Mouse (Mus musculus) lung, postnatal 0 days (tissue): ENCODE data around the gene Depdc5. TPM values are rescaled to one million over a fixed set of nuclear protein-coding genes. Genes with fewer than 3 reads are reported as not detected.
"Not testable (repeated sequence)": the region's sequence is repeated elsewhere in the genome, so short reads cannot be mapped to it uniquely, and the experiment has no call there.

Experiments
- ATAC-seq: fragments of 200-750 bp; cut with Nextera tagmentation; 2 replicates; pipeline ENCODE4 v1.8.0; 2017; ENCODE audit warnings: moderate library complexity
- DNase-seq: peaks from one replicate; pipeline ENCODE4 v3.0.0-alpha.2; 2016; ENCODE audit warnings: low spot score
- H3K27ac ChIP-seq: fragments of 300-500 bp; sonication (generic); 2 replicates; pipeline ENCODE4 v1.5.1; 2014; ENCODE audit warnings: antibody characterized with exemption, mild to moderate bottlenecking, low read length, mixed read lengths
- H3K27me3 ChIP-seq: fragments of 300-500 bp; sonication (generic); replicated peaks from 2 replicates; pipeline ENCODE4 v1.6.1; 2014; ENCODE audit warnings: low read length, mixed read lengths; ENCODE audit not compliant: insufficient read depth
- H3K36me3 ChIP-seq: fragments of 300-500 bp; sonication (generic); 2 replicates; pipeline ENCODE4 v1.6.1; 2014; ENCODE audit warnings: low read length, mixed read lengths; ENCODE audit not compliant: insufficient read depth
- H3K4me1 ChIP-seq: fragments of 300-500 bp; sonication (generic); 2 replicates; pipeline ENCODE4 v1.6.1; 2014; ENCODE audit warnings: antibody characterized with exemption, low read depth, low read length, mixed read lengths; ENCODE audit not compliant: insufficient read depth
- H3K4me2 ChIP-seq: fragments of 300-500 bp; sonication (generic); replicated peaks from 2 replicates; pipeline ENCODE4 v1.6.1; 2014; ENCODE audit warnings: low read depth, mild to moderate bottlenecking, low read length, moderate library complexity, mixed read lengths
- H3K4me3 ChIP-seq: fragments of 300-500 bp; sonication (generic); 2 replicates; pipeline ENCODE4 v1.5.1; 2014; ENCODE audit warnings: low read depth, low read length
- H3K9ac ChIP-seq: fragments of 300-500 bp; sonication (generic); replicated peaks from 2 replicates; pipeline ENCODE4 v1.6.1; 2014; ENCODE audit warnings: low read depth, mild to moderate bottlenecking
- H3K9me3 ChIP-seq: fragments of 300-500 bp; sonication (generic); 2 replicates; pipeline ENCODE4 v1.6.1; 2016; ENCODE audit warnings: low read length, mixed read lengths
- CTCF ChIP-seq: IDR thresholded peaks from 2 replicates; pipeline ENCODE4 v1.5.1; 2016; ENCODE audit warnings: antibody characterized with exemption, mild to moderate bottlenecking
- EP300 ChIP-seq: IDR thresholded peaks from 2 replicates; pipeline ENCODE4 v1.6.1; 2016; ENCODE audit warnings: antibody characterized with exemption, mild to moderate bottlenecking, control low read depth
- WGBS: fragments of 180-500 bp; shearing (Covaris S2); extraction: QIAGEN DNeasy Blood & Tissue Kit; methylation state at CpG from one replicate; pipeline ENCODE4 v1.1.7; 2014; 5-methylcytosine and 5-hydroxymethylcytosine counted together
- polyA plus RNA-seq: library from polyadenylated mRNA; unstranded; fragments of >200 nt; fragmentation: Nextera tagmentation; extraction: Ambion mirVana; gene quantifications from 2 replicates; pipeline ENCODE4 v1.2.1, GENCODE M21; 2015

Gene Depdc5
- polyA plus RNA-seq, 1 experiment from 2014 or later: 7.3 TPM

- Histone ChIP-seq H3K27me3 (no peaks in the 10 kb centered on the region), H3K9ac (peak within 1 kb of the TSS; percentile 96), H3K4me3 (peak within 1 kb of the TSS; percentile 91), H3K4me1 (peaks cover 11% of the 10 kb centered on the region; the same call in 1 of the 2 replicates), H3K9me3 (no peaks in the 10 kb centered on the region), H3K27ac (peak within 1 kb of the TSS; percentile 85), H3K36me3 (no peaks in the 10 kb centered on the region), H3K4me2 (peak within 1 kb of the TSS; percentile 81)
- ATAC-seq (peak; percentile 99), DNase-seq (peak; percentile 97)
- TF ChIP-seq EP300: no peak
- TF ChIP-seq CTCF: peak; percentile 16; the same call in 1 of the 2 replicates
- WGBS: 2% methylated on average over 42 of the region's 51 CpGs
Observed at GRCm38 (mm10) chr5:32853731-32854507, 9.6 kb upstream of the Depdc5 start, which contains the start of gene Prr14l. Gene Prr14l, minus strand, starts transcription at chr5:32854256.

GRCm38 (mm10) chr5:32854818-32855217, 8.7 kb upstream of the Depdc5 start:
- Histone ChIP-seq H3K9ac (no peak overlapping the region), H3K36me3 (no peaks in the 10 kb centered on the region), H3K4me1 (peaks cover 11% of the 10 kb centered on the region; the same call in 1 of the 2 replicates), H3K4me3 (no peak overlapping the region), H3K27me3 (no peaks in the 10 kb centered on the region), H3K27ac (no peak overlapping the region), H3K9me3 (no peaks in the 10 kb centered on the region), H3K4me2 (no peak overlapping the region)
- TF ChIP-seq EP300: no peak
- no peak for TF ChIP-seq CTCF
- no peak for ATAC-seq
- WGBS: 87% methylated on average over 4 of the region's 4 CpGs
- no peak for DNase-seq

GRCm38 (mm10) chr5:32855274-32855673, 8.2 kb upstream of the Depdc5 start:
- H3K36me3 ChIP-seq, ATAC-seq, H3K9ac ChIP-seq, H3K4me3 ChIP-seq, H3K4me2 ChIP-seq, DNase-seq, H3K27ac ChIP-seq, H3K9me3 ChIP-seq, H3K27me3 ChIP-seq: not testable (repeated sequence)
- peaks cover 11% of the 10 kb centered on the region; the same call in 1 of the 2 replicates for H3K4me1 ChIP-seq
- WGBS: 93% methylated on average over 2 of the region's 3 CpGs

- no peak for ATAC-seq
- Histone ChIP-seq H3K36me3 (no peaks in the 10 kb centered on the region), H3K27ac (no peak overlapping the region), H3K4me3 (peak overlapping the region; percentile 46), H3K9me3 (no peaks in the 10 kb centered on the region), H3K4me1 (peaks cover 6% of the 10 kb centered on the region; the same call in 1 of the 2 replicates), H3K4me2 (peak overlapping the region; percentile 60), H3K9ac (0 out of 2 replicates have a peak overlapping the region, but pooled peaks have one; percentile 8), H3K27me3 (no peaks in the 10 kb centered on the region)
- peak; percentile 52 for DNase-seq
- no peak for TF ChIP-seq EP300
- peak; percentile 34 for TF ChIP-seq CTCF
- 4% methylated on average over 6 of the region's 6 CpGs for WGBS
Observed at GRCm38 (mm10) chr5:32857781-32858220, 5.7 kb upstream of the Depdc5 start.

GRCm38 (mm10) chr5:32861082-32861481, 2.4 kb upstream of the Depdc5 start:
- H3K27ac ChIP-seq: no peak overlapping the region
- TF ChIP-seq CTCF: no peak
- TF ChIP-seq EP300: no peak
- no peak for ATAC-seq
- no peaks in the 10 kb centered on the region for H3K27me3 ChIP-seq
- no peak overlapping the region for H3K4me3 ChIP-seq
- 83% methylated on average over 1 of the region's 1 CpGs for WGBS
- H3K9ac ChIP-seq: no peak overlapping the region
- no peak for DNase-seq
- H3K9me3 ChIP-seq: no peaks in the 10 kb centered on the region
- H3K36me3 ChIP-seq: no peaks in the 10 kb centered on the region
- no peak overlapping the region for H3K4me2 ChIP-seq
- H3K4me1 ChIP-seq: peaks cover 9% of the 10 kb centered on the region; the same call in 1 of the 2 replicates

GRCm38 (mm10) chr5:32862469-32863132, 900 bp upstream of the Depdc5 start:
- Histone ChIP-seq H3K9ac (no peak overlapping the region), H3K4me1 (peaks cover 9% of the 10 kb centered on the region; the same call in 1 of the 2 replicates), H3K27me3 (no peaks in the 10 kb centered on the region), H3K9me3 (no peaks in the 10 kb centered on the region), H3K4me3 (no peak overlapping the region), H3K36me3 (0 out of 2 replicates have a peak, but pooled peaks cover 1% of the 10 kb centered on the region), H3K4me2 (peak overlapping the region; percentile 77), H3K27ac (no peak overlapping the region)
- ATAC-seq (no peak), DNase-seq (peak; percentile 21)
- 39% methylated on average over 6 of the region's 6 CpGs for WGBS
- TF ChIP-seq EP300 (no peak), CTCF (no peak)
